Comparison of ENCODE assay signal across 9 mouse cellular contexts in genomic region chr4:134078694-134079093, GRCm38 (mm10). TPM values are rescaled to one million over a fixed set of nuclear protein-coding genes. Genes with fewer than 3 reads are reported as not detected.
DNase-seq lines count a peak whose midpoint lies in the region; ATAC-seq and TF ChIP-seq lines count a peak whose summit lies in the region.
"Had no signal": no experiment of that assay in that cellular context is flagged by ENCODE, and none has a peak within 500 bp of the region (broad histone marks: within the 10 kb centered on the region; RNA-seq: fewer than 3 reads in every experiment).

No protein-coding gene starts in this region.

- no peak overlapping the region for H3K4me3 ChIP-seq in heart, postnatal 0 days (ENCODE audit: low read depth, low read length)
- H3K4me3 ChIP-seq: liver, embryonic 15.5 days had no signal

- H3K9ac ChIP-seq in heart, postnatal 0 days (replicated peaks; ENCODE audit: low read depth, low read length), result no peak overlapping the region
- H3K9ac ChIP-seq: liver, embryonic 15.5 days had no signal

- peaks cover 30% of the 10 kb centered on the region for H3K27me3 ChIP-seq in heart, postnatal 0 days (ENCODE audit: control insufficient read depth, insufficient read depth, low read length)

- H3K4me2 ChIP-seq in heart, postnatal 0 days (ENCODE audit: low read depth, low read length), result no peak overlapping the region
- H3K4me2 ChIP-seq: liver, embryonic 15.5 days had no signal

- peak; percentile 61 for ATAC-seq in heart, postnatal 0 days (ENCODE audit: insufficient read depth, low read depth)

- DNase-seq in gastrocnemius, adult 18-20 months (ENCODE audit: low spot score), result peak; percentile 47
- no peak for DNase-seq in gastrocnemius, postnatal 4 days (ENCODE audit: low spot score in 2 of 2)
- peak; percentile 74 for DNase-seq in CD4-positive helper T cell, adult 2 months (ENCODE audit: low read depth, low spot score)
- peak; percentile 15 for DNase-seq in cerebellum, adult 8-10 months
- peak; percentile 46 for DNase-seq in heart, postnatal 0 days (ENCODE audit: low spot score)
- DNase-seq in left cerebral cortex, adult 11 months (ENCODE audit: low spot score), result peak; percentile 49
- peak; percentile 69 for DNase-seq in naive thymus-derived CD4-positive, alpha-beta T cell, adult 2 months (ENCODE audit: low read depth)
- peak; percentile 57 to 69 for DNase-seq in thymus, postnatal 36 days

- H3K36me3 ChIP-seq in heart, postnatal 0 days (replicated peaks; ENCODE audit: control insufficient read depth, insufficient read depth, low read length), result no peaks in the 10 kb centered on the region
- H3K36me3 ChIP-seq: liver, embryonic 15.5 days had no signal

- TF ChIP-seq EP300 in heart, postnatal 0 days (IDR thresholded peaks at IDR 0.05; ENCODE audit: low read depth), result no peak

- TF ChIP-seq CTCF in heart, postnatal 0 days (IDR thresholded peaks at IDR 0.05; ENCODE audit: low read depth), result peak; percentile 67

- peaks cover 6% of the 10 kb centered on the region; the same call in 1 of the 2 replicates for H3K4me1 ChIP-seq in heart, postnatal 0 days (ENCODE audit: control insufficient read depth, insufficient read depth)

- H3K9me3 ChIP-seq in heart, postnatal 0 days (replicated peaks; ENCODE audit: control insufficient read depth, low read length), result no peaks in the 10 kb centered on the region
- H3K9me3 ChIP-seq: liver, embryonic 15.5 days had no signal

- H3K27ac ChIP-seq in heart, postnatal 0 days (ENCODE audit: low read depth), result no peak overlapping the region
- H3K27ac ChIP-seq: liver, embryonic 15.5 days had no signal

- 17% methylated on average over 3 of the region's 3 CpGs for WGBS in heart, postnatal 0 days

RNA-seq across cellular contexts. Expression of gene Cd52, which starts 16.2 kb away (rescaled TPM):
- total RNA-seq in gastrocnemius, adult 18-20 months (2021), result under 1 TPM; 0.84 to 1.00 TPM
- 1 to 10 TPM; 2.4 to 2.7 TPM for total RNA-seq in gastrocnemius, postnatal 4 days (2021)
- total RNA-seq in heart, postnatal 0 days (2014; rRNA removed; ENCODE audit: low replicate concordance), result 10.5 TPM in 1 of 2 replicates, not detected in the other
- polyA plus RNA-seq in heart, postnatal 0 days (2015; fragmentation: Nextera tagmentation; extraction: Ambion mirVana), result 9.3 and 10.5 TPM in 2 replicates

RNA-seq across cellular contexts. Expression of gene Crybg2, which starts 18.1 kb away (rescaled TPM):
- under 1 TPM in 1 of 2 experiments, not detected in 1; 0.07 TPM for total RNA-seq in gastrocnemius, adult 18-20 months (2021)
- under 1 TPM in 1 of 2 experiments, not detected in 1; 0.54 TPM for total RNA-seq in gastrocnemius, postnatal 4 days (2021)
- total RNA-seq in heart, postnatal 0 days (2014; rRNA removed; ENCODE audit: low replicate concordance), result 0.08 and 6.6 TPM in 2 replicates
- polyA plus RNA-seq in heart, postnatal 0 days (2015; fragmentation: Nextera tagmentation; extraction: Ambion mirVana), result 0.11 TPM in 1 of 2 replicates, not detected in the other

RNA-seq across cellular contexts. Expression of gene Ubxn11, which starts 23.7 kb away (rescaled TPM):
- total RNA-seq in gastrocnemius, adult 18-20 months (2021), result 1 to 10 TPM; 1.3 to 1.6 TPM
- 1 to 10 TPM; 3.2 to 3.7 TPM for total RNA-seq in gastrocnemius, postnatal 4 days (2021)
- total RNA-seq in heart, postnatal 0 days (2014; rRNA removed; ENCODE audit: low replicate concordance), result not detected in 2 replicates
- 0.97 and 1.2 TPM in 2 replicates for polyA plus RNA-seq in heart, postnatal 0 days (2015; fragmentation: Nextera tagmentation; extraction: Ambion mirVana)

RNA-seq across cellular contexts. Expression of gene Zfp683, which starts 25.1 kb away (rescaled TPM):
- total RNA-seq in gastrocnemius, adult 18-20 months (2021), result not detected
- under 1 TPM in 1 of 2 experiments, not detected in 1; 0.23 TPM for total RNA-seq in gastrocnemius, postnatal 4 days (2021)
- not detected in 2 replicates for total RNA-seq in heart, postnatal 0 days (2014; rRNA removed; ENCODE audit: low replicate concordance)
- not detected in 2 replicates for polyA plus RNA-seq in heart, postnatal 0 days (2015; fragmentation: Nextera tagmentation; extraction: Ambion mirVana)
- polyA plus RNA-seq: liver, embryonic 15.5 days had no signal

RNA-seq across cellular contexts. Expression of gene Sh3bgrl3, which starts 49.9 kb away (rescaled TPM):
- total RNA-seq in gastrocnemius, adult 18-20 months (2021), result 10 to 100 TPM; 14.1 to 19.8 TPM
- 10 to 100 TPM; 72.4 to 83.6 TPM for total RNA-seq in gastrocnemius, postnatal 4 days (2021)
- 49.7 and 67.6 TPM in 2 replicates for total RNA-seq in heart, postnatal 0 days (2014; rRNA removed; ENCODE audit: low replicate concordance)
- polyA plus RNA-seq in heart, postnatal 0 days (2015; fragmentation: Nextera tagmentation; extraction: Ambion mirVana), result 140 and 150 TPM in 2 replicates

Comparison
In these comparisons a context has a peak if more than half of its experiments do, and no peak if none do; other contexts are left out.
1. DNase-seq: peak in gastrocnemius, adult 18-20 months (single experiment), CD4-positive helper T cell, adult 2 months (single experiment), cerebellum, adult 8-10 months (single experiment), heart, postnatal 0 days (single experiment), left cerebral cortex, adult 11 months (single experiment), naive thymus-derived CD4-positive, alpha-beta T cell, adult 2 months (single experiment) and thymus, postnatal 36 days (2 of 2); none in gastrocnemius, postnatal 4 days (0 of 2).